Mouse (Mus musculus): ENCODE measurements around the gene Eif3i. TPM values are rescaled to one million over a fixed set of nuclear protein-coding genes. Genes with fewer than 3 reads are reported as not detected.
A peak's percentile ranks its signal among the peaks of the same experiment; 100 is the strongest.

The Eif3i gene
- total and polyA plus RNA-seq, 2 experiments from 2014 or later = 233 to 401 TPM

GRCm38 (mm10) chr4:129620419-129621282 lies 20.2 kb upstream of the Eif3i start:
- Histone ChIP-seq H3K36me3 (ENCODE audit: insufficient read depth, low read length) (no peaks in the 10 kb centered on the region), H3K4me1 (ENCODE audit: insufficient read depth, low read length) (peaks cover 39% of the 10 kb centered on the region), H3K4me3 (ENCODE audit: low read length) (no peak overlapping the region), H3K27me3 (ENCODE audit: insufficient read depth, low read length) (no peaks in the 10 kb centered on the region), H3K9me3 (ENCODE audit: low read length) (no peaks in the 10 kb centered on the region), H3K27ac (no peak overlapping the region; the same call in 1 of the 2 replicates), H3K9ac (replicated peaks; ENCODE audit: low read length) (0 out of 2 replicates have a peak overlapping the region, but pooled peaks have one; percentile 30), H3K4me2 (ENCODE audit: low read depth, low read length) (peak overlapping the region; percentile 23; the same call in 1 of the 2 replicates)
- ATAC-seq = no peak
- 92% methylated on average over 11 of the region's 11 CpGs for WGBS
- no peak for DNase-seq (ENCODE audit: low spot score)
- no peak for TF ChIP-seq CTCF (IDR thresholded peaks at IDR 0.05; ENCODE audit: low read depth)

DNA sequence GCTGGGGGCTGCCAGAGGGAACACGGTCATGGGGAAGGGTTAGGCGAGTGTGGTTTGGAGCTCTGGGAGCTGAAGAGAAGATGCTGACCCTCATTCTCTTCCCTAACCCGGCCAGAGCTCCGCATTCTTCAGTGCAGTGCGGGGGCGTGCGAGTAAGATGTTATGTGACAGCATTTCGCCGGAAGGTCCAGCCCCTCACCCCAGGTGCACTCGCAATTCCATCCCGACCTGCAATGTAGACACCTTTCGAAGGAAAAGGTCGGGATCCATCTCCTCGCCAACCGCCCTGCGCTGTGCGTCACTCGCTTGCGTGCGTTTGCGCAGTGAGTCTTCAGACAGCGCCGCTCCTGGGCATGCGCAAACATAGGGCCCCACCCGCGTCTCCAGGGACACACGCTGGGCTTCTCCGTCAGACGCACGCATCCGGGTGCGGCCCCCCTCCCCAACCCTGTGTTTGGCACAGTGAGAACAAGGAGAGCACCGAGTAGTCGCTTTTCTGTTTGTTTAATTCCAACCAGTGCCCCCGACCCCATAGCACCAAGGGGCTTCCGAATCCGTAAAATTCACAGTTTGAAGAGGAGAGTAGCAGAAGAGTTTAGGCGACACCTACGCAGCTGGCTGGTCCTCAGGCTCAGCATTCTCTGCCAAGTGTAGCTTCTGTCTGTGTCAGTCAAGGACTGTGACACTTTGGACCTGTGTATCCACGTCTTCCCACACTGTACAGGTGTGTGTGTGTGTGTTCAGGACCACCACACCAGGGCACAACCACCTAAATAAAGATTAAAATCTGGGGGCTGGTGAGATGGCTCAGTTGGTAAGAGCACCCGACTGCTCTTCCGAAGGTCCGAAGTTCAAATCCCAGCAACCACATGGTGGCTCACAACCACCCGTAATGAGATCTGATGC lies 18.6 kb upstream of the Eif3i start, which contains the start of gene Iqcc:
TSS of gene Iqcc (minus strand) at position 314 of the 906 bp plus-strand sequence.
- peaks cover 27% of the 10 kb centered on the region for H3K4me1 ChIP-seq (ENCODE audit: insufficient read depth, low read length)
- no peaks in the 10 kb centered on the region for H3K36me3 ChIP-seq (ENCODE audit: insufficient read depth, low read length)
- peak within 1 kb of the TSS; percentile 57 for H3K4me3 ChIP-seq (ENCODE audit: low read length)
- WGBS = 5% methylated on average over 43 of the region's 44 CpGs
- peak within 1 kb of the TSS; percentile 92 for H3K4me2 ChIP-seq (ENCODE audit: low read depth, low read length)
- TF ChIP-seq CTCF (IDR thresholded peaks at IDR 0.05; ENCODE audit: low read depth) = peak; percentile 56
- H3K9me3 ChIP-seq (ENCODE audit: low read length) = no peaks in the 10 kb centered on the region
- DNase-seq (ENCODE audit: low spot score) (peak; percentile 98), ATAC-seq (peak; percentile 92)
- H3K9ac ChIP-seq (replicated peaks; ENCODE audit: low read length) = peak within 1 kb of the TSS; percentile 82
- no peaks in the 10 kb centered on the region for H3K27me3 ChIP-seq (ENCODE audit: insufficient read depth, low read length)
- H3K27ac ChIP-seq = peak within 1 kb of the TSS; percentile 93

DNA sequence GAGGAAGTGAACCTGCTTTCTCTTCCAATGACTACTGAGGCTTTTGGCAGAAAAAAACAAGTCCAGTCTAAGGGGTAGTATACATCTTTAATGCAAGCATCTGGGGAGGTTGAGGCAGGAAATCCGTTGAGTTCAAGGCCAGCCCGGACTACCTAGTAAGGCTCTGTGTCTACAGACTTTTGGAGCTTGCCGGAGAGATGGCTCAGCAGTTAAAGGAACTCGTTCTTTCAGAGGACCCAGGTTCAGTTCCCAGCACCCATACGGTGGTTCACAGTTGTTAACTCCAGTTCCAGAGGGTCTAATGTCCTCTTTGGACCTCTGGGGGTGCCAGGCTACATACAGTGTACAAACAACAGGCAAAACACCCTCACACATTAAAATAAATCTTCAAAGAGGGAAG lies 17.6 kb upstream of the Eif3i start:
- Histone ChIP-seq H3K27me3 (ENCODE audit: insufficient read depth, low read length) (no peaks in the 10 kb centered on the region), H3K4me2 (ENCODE audit: low read depth, low read length) (peak overlapping the region; percentile 92), H3K4me1 (ENCODE audit: insufficient read depth, low read length) (peaks cover 24% of the 10 kb centered on the region), H3K4me3 (ENCODE audit: low read length) (peak overlapping the region; percentile 57), H3K27ac (peak overlapping the region; percentile 93), H3K9me3 (ENCODE audit: low read length) (no peaks in the 10 kb centered on the region), H3K9ac (replicated peaks; ENCODE audit: low read length) (peak overlapping the region; percentile 82), H3K36me3 (ENCODE audit: insufficient read depth, low read length) (no peaks in the 10 kb centered on the region)
- no peak for ATAC-seq
- DNase-seq (ENCODE audit: low spot score) = no peak
- 95% methylated on average over 5 of the region's 5 CpGs for WGBS
- no peak for TF ChIP-seq CTCF (IDR thresholded peaks at IDR 0.05; ENCODE audit: low read depth)

- whole genome bisulfite sequencing = 95% methylated on average over 7 of the region's 7 CpGs
- H3K4me2 ChIP-seq (ENCODE audit: low read depth, low read length) = no peak overlapping the region
- DNase-seq (ENCODE audit: low spot score) (no peak), ATAC-seq (no peak)
- H3K27ac ChIP-seq = no peak overlapping the region
- no peaks in the 10 kb centered on the region for H3K36me3 ChIP-seq (ENCODE audit: insufficient read depth, low read length)
- H3K27me3 ChIP-seq (ENCODE audit: insufficient read depth, low read length) = no peaks in the 10 kb centered on the region
- H3K9ac ChIP-seq (replicated peaks; ENCODE audit: low read length) = no peak overlapping the region
- no peak for TF ChIP-seq CTCF (IDR thresholded peaks at IDR 0.05; ENCODE audit: low read depth)
- H3K4me3 ChIP-seq (ENCODE audit: low read length) = no peak overlapping the region
- peaks cover 16% of the 10 kb centered on the region for H3K4me1 ChIP-seq (ENCODE audit: insufficient read depth, low read length)
- no peaks in the 10 kb centered on the region for H3K9me3 ChIP-seq (ENCODE audit: low read length)
These were observed 16.7 kb upstream of the Eif3i start for GRCm38 (mm10) chr4:129617121-129617641.

DNA sequence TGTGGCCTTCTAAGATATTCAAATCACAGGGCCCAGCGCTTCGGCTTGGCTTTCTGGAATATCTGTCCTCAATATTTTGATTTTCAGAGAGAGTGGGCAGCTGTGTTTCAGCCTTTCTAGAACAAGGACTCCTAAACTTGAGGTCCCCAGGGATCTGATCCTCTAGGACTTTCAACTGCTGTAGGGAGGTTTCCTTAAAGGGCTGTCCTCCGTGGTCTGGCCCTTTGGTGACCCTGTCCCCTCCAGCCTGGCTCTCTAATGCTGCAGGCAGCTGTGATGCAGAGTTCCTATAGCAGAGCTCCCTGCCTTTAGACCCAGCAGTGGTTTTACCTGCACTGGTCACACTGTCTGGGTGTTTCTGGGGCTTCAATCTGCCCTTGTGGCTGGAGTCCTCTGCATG lies 16.2 kb upstream of the Eif3i start:
- DNase-seq (ENCODE audit: low spot score) = no peak
- no peaks in the 10 kb centered on the region for H3K27me3 ChIP-seq (ENCODE audit: insufficient read depth, low read length)
- H3K4me1 ChIP-seq (ENCODE audit: insufficient read depth, low read length) = peaks cover 10% of the 10 kb centered on the region
- no peak for TF ChIP-seq CTCF (IDR thresholded peaks at IDR 0.05; ENCODE audit: low read depth)
- no peak for ATAC-seq
- WGBS = 94% methylated on average over 3 of the region's 3 CpGs
- H3K4me3 ChIP-seq (ENCODE audit: low read length) = no peak overlapping the region
- H3K9ac ChIP-seq (replicated peaks; ENCODE audit: low read length) = no peak overlapping the region
- H3K4me2 ChIP-seq (ENCODE audit: low read depth, low read length) = no peak overlapping the region
- no peaks in the 10 kb centered on the region for H3K9me3 ChIP-seq (ENCODE audit: low read length)
- H3K27ac ChIP-seq = no peak overlapping the region
- no peaks in the 10 kb centered on the region for H3K36me3 ChIP-seq (ENCODE audit: insufficient read depth, low read length)

- H3K36me3 ChIP-seq (ENCODE audit: insufficient read depth, low read length) = no peaks in the 10 kb centered on the region
- ATAC-seq (no peak), DNase-seq (ENCODE audit: low spot score) (no peak)
- H3K4me1 ChIP-seq (ENCODE audit: insufficient read depth, low read length) = peaks cover 4% of the 10 kb centered on the region
- H3K27me3 ChIP-seq (ENCODE audit: insufficient read depth, low read length) = no peaks in the 10 kb centered on the region
- no peak for TF ChIP-seq CTCF (IDR thresholded peaks at IDR 0.05; ENCODE audit: low read depth)
- H3K9me3 ChIP-seq (ENCODE audit: low read length) = no peaks in the 10 kb centered on the region
- H3K4me3 ChIP-seq (ENCODE audit: low read length) = no peak overlapping the region
- 86% methylated on average over 9 of the region's 9 CpGs for WGBS
- no peak overlapping the region for H3K9ac ChIP-seq (replicated peaks; ENCODE audit: low read length)
- no peak overlapping the region for H3K27ac ChIP-seq
- no peak overlapping the region for H3K4me2 ChIP-seq (ENCODE audit: low read depth, low read length)
These were observed 15.4 kb upstream of the Eif3i start for GRCm38 (mm10) chr4:129615801-129616290.

Measured in hindbrain, postnatal 0 days (tissue).